Mouse (Mus musculus) liver, embryonic 14.5 days (tissue): ENCODE results near the gene Cntln.

Source experiments
- CTCF ChIP-seq: IDR thresholded peaks from 2 replicates; pipeline ENCODE4 v1.5.1; 2016; ENCODE audit warnings: antibody characterized with exemption, low read depth, control low read depth
- EP300 ChIP-seq: IDR thresholded peaks from 2 replicates; pipeline ENCODE4 v1.6.1; 2016; ENCODE audit warnings: antibody characterized with exemption, low read depth

DNA sequence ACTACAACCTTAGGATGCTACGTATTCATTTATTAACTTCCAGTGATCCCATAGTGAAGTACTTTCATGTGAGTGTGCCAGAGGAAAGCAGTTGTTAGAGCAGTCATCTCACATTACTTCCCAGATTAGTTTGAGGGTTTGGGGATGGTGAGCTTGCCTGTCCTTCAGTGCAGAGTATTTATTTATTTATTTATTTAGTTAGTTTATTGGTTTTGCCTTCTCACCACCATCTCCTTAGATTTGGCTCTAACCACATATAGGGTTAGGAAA, 1.1 kb downstream of the Cntln start:
- TF ChIP-seq CTCF: no peak
- no peak for TF ChIP-seq EP300
